Mouse (Mus musculus) testis, postnatal 10 days (tissue): ENCODE measurements around the gene Patl2.
A peak's percentile ranks its signal among the peaks of the same experiment; 100 is the strongest.

Experiments
- DNase-seq: peaks from one replicate; pipeline ENCODE4 v3.0.0; 2021; ENCODE audit warnings: low spot score

Patl2 gene

DNA sequence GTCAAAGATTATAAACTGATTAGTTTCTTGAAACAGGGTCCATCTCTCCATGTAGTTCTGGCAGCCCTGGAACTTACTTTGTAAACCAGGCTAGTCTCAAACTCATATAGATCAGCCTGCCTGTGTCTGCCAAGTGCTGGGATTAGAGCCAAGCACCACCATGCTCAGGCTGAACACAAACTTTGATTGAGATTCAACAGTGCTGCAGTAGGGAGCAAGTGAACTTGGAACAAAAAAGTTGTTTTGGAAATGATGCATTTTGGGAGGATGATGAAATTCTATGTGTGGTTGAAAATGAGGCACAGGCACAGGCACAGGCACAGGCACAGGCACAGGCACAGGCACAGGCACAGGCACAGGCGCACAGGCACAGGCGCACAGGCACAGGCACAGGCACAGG is 13.8 kb downstream of the Patl2 start:
- DNase-seq, result no peak

DNA sequence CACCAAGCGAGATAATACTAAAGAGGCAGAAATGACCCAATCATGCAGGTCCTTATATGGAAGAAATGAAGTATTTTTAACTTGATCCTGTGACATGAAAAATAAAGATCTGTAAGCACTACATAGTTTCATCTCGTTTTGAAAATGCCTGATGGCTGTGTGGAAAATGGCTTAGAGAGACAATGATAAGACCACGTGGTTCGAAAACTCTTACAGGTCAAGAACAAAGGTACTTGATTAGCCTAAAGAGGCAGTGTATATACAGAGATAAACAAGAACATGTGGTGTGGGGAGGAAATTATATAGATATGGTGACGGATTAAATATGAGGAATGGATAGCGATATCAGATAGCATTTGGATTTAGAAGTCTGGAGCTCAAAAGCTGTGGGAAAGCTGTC is 14.7 kb downstream of the Patl2 start:
- DNase-seq, result no peak

DNA sequence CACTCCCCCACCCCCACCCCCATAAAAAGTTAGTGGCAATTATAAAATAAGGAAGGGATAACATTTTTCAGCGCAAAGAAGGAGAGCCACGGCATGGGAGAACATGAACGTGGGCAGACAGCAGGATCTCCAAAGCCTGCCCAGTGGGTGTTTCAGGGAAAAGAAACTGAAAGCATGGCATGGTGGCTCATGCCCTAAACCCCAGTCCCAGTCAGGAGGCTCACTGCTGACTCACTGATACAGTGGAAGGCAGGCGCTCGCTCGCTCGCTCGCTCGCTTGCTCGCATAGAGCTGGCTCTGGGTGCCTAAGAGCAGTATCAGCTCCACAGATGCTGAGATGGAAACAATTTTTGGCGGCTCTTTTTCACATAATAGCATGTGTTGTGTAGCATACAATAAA is 21.7 kb downstream of the Patl2 start:
- no peak for DNase-seq

DNA sequence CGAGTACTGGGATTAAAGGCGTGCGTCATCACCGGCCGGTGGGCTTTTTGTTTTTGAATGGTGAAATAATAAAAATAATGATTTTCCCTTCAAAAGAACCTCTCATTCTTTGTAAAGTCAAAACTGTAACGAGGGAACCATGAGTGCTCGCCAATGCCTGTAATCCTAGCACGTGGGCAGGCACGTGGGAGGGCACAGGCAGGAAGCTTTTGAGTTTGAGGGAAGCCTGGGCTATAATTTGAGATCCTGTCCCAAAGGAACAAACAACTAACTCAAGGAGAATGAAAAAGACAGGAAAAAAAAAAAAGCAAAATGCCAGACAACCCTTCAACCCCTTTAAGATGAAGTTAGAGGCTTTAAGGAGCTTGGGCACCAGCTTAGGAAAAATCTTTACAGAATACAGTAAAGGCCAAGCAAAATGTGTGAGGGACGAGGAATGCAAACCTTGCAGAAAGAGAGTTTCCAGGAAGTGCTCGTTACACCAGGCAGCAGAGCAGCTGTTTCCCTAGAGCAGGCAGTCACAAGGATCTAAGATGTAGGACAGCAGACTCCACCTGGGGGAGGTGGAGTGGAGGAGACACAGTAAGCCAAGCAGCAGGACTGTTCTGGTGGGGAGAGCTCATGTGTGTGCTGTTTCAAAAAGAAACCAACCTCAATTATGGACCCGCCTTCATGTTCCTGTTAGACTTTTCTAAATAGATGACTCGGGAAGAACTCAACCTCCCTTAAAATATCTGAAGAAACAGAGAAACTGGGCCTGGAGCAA is 22.4 kb downstream of the Patl2 start:
- DNase-seq, result no peak

DNA sequence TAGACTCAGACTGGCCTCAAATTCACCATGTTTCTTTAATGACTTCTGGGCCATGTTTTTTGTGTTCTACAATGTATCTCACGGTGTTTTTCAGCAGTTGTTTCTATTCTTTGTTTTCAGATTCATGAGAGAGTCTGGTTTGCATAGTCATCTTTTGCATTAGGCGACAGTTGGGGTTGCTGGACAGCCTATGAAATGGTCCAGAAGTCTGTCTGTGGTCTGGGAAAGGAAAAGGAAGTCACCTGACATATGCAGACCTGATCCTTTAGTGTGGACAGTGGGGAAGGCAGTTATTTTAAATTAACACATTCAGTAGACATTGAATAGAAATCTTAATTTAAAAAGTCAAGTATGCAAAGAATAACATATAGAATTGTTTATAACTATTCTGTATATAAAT is 23.5 kb downstream of the Patl2 start:
- DNase-seq, result no peak

DNA sequence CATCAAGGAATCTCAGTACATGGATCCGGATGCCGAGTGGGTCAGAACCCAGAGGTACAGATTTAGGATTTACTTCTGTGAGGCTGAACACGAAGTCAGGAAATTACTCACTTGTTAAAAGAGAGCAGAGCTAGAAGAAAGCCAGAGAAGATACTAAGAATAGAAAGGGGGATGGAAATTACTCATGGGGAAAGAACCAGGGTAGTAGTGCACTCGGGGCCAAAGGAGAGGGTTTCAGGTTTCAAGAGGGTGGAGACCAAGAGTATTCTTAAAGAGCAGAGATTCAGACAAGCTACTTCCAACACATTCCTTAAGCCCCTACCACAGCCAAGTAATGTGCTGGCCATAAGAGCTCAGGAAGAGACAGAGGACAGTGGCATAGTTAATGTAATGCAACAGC is 24.4 kb downstream of the Patl2 start:
- DNase-seq, result no peak

DNA sequence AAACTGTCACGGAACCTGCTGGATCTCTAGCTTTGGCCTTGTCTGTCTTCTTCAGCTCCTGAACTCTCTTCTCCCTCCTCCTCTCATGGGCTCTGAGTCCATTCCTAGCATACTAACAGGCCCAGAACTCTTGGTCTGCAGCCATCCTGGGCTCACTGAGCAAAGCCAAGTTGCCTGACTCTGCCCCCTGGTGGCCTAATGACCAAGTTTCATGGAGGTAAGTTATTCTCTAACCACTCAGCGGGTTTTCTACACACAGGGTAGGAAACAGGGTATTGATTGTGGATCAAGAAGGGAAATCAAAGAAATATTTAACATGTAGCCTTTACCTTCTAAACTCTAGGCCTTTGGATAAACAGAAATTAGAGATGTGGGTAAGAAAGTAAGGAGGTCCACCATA is 25.3 kb downstream of the Patl2 start, which contains the start of gene Trim69:
TSS of gene Trim69 (plus strand) at position 21 of the 400 bp plus-strand sequence.
- DNase-seq, result peak; percentile 89

DNA sequence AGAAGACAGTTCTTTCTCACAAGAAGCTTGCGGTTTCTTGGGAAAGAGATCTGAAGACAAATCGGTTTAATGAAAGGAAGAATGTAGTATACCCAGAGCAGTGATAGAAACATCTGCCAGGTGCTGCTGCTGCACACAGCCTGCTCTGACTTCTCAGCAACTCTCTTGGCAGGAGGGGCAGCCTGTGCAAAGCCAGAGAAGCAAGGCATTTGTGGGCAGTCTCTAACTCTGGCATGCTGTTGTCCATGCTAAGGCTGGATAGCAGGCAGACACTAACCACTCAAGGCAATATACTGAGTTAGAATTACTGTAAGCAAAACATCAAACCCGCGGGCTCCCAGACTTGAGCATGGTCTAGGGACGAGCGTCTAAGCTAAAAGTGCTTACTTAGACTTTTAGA is 26.3 kb downstream of the Patl2 start:
- no peak for DNase-seq

DNA sequence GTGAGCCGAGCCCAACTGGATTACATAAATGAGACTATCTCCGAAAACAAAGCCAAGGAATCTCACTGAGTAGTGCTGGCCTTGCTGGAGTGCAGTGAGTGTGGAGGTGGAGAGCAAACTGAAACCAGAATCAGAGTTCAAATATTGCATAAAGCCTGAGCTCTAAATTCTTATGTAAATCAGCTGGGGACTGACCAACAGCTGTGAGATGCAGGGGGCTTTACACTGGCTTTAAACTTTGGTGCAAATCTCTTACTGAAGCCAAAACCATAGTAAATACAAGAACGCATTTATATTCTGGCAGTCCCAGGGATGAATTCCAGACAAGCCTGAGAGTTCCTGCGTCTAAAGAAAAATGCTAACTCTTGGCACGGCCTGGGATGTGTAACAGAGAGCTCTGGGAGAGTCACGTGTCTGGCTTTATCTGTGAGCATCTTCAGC is 27.6 kb downstream of the Patl2 start:
- DNase-seq, result no peak

DNA sequence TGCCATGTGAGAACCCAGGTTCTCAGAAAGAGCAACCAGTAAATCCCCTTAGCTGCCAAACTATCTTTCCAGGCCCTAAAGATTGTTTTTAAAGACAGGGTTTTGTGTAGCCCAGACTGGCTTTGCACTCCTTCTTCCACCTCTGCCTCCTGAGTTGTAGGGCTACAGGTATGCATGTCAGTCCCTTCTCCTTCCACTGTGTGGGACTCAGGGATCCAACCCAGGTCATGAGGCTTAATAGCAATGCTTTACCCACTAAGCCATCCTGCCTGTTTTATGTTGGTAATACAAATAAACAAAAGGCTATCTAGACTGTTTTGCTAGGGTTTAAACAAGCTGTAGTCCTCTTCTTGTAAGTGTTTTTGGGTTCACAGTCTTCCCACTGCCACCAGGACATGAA is 28.4 kb downstream of the Patl2 start:
- no peak for DNase-seq

DNA sequence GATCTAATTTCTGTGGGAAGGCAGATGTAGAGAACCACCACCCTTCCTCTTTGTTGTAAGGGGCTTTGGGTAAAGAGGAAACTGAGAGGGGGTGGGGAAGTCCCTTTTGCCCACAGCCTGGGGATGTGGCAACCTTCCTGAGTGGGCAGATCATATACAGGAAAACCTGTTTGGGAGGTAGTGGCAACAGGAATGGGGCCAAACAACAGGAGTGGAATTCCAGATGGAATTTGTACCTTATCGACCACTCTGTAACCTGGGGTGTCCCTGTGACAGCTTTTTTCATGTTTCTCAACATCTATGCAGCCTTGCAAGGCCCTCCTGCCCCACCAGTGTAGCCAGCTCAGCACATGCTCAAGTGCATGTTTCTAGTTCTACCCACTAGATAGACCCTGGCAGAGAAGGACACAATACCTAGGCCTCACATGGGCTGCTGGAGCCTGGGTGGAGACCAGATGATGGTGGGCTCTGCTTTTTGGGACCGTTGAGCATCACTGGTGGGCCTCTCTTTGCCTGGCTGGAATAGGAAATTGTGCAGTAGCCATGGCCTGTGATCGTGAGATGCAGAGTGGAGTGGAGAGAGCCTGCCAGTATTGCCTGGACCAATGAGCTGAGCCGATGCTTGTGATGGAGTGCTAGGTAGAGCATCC is 29.8 kb downstream of the Patl2 start:
- no peak for DNase-seq

DNA sequence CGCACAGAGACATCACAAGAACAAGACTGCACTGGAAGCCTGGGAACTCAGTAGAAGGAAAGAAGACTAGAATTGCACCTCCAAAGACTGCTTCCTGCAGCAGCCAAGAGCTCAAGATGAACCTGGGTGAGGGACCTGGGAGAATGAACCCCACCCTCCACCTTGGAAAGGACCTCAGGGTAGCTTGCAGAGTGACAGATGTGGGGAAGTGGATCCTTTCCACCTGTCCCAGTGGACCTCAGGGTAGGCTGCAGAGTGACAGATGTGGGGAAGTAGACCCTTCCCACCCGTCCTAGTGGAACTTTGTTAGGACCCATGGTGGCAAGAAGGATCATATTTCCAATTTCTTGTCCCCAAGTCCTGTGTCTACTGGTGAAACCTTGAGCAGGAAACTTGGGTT is 30.7 kb downstream of the Patl2 start:
- no peak for DNase-seq

DNA sequence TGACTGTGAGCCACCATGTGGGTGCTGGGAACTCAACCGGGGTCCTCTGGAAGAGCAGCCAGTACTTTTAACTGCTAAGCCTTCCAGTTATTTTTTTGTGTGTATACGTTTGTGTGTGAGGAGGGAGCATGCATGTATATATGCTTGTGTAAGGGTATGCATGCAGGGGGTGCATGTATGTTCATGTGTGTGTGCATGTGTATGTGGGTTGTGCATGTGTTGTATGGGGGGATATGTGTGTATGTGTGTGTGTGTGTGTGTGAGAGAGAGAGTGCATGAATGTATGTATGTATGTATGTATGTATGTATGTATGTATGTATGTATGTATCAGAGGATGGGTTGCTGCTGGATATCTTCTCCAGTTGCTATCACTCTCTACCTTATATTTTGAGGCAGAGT is 31.5 kb downstream of the Patl2 start:
- DNase-seq, result no peak

DNA sequence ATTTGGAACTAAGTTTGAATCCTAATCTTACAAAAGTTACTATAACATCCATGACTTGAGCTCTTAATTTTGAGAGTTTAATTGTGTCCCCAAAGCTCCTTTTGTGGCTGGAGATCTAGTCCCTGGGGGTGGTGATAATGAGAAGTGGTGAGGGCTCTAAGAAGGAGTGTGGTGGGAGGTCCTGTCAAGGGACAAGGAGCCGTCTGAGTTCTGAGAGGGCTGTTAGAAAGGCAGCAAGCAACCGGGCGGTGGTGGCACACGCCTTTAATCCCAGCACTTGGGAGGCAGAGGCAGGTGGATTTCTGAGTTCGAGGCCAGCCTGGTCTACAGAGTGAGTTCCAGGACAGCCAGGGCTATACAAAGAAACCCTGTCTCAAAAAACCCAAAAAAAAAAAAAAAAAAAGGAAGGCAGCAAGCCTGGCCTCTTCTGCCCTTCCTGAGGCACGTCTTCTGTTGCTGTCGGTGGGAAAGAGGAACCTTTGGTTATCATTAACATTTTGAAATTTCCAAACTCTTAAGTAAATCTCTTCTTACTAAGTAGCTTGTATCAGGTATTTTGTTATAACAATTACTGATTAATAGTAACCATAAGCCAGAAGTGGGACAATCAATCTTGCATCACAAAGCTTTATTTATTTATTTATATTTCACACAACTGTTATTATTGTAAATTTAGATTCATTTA is 32.2 kb downstream of the Patl2 start:
- DNase-seq, result no peak

DNA sequence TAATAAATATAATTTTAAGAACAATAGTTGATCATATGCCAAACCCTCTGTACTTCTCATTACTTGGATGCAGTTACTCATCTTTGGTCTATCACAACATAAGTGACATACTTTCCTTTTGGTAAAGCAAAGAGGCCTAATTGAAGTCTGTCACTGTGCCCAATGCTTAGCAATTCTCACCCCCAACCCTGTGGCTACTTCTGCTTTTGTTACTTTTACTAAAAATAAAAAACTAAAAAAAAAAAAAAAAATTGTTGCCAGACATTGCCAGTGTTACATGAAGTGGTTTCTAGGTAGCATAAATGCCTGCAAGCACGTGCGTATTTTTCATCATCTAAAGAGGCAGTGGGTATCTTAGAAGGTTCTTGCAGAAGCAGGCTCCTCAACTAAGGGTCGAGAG is 33.1 kb downstream of the Patl2 start:
- no peak for DNase-seq

DNA sequence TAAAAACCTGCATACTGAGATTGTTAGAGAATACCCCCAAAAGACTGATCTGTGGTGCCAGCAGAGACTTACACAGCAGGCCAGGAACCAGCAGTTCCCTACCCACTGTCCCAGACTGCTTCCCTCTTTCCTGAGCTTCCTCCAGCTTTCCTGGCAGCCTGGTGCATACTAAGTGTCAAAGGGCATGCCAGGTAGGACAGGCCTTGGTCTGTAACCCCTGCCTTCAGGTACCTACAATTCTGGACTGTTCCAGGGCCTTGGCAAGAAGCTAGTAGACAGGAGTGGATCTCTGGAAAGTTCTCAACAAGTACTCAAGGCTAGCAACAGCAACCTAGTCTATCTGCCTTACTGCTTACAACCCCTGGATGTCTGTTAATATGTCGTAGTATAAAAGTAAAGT is 34.8 kb downstream of the Patl2 start:
- DNase-seq, result no peak

DNA sequence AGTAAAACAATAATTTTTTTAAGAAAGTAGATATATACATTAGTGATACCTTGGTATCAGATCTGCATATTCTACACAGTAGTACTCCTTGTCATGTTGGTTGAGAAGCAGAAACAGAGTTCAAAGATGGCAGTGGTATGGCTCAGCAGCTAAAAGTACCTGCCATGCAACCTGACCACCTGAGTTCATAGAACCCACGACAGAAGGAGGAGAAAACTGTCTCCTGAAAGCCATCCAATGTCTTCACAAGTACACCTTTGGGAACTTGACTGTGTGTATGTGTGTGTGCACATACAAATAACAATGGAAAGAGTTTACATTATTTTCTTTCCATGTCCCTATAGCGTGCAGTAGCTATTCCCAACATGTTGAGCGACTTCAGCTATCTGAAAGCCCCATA is 36.3 kb downstream of the Patl2 start:
- no peak for DNase-seq

DNA sequence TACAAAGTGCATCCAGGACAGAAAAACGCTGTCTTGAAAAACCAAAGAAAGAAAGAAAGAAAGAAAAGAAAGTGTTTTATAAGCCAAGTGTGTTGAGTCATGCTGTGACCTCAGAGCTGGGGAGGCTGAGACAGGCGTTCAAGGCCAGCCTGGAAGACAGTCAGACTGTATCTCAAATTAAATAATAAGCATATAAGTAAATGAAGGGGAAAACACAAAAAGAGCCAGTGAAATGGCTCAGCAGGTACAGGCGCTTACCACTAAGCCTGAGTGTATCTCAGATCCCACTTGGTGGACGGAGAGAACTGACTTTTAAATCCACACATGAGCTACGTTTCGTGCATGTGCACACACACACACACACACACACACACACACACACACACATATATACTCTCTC is 36.7 kb downstream of the Patl2 start:
- no peak for DNase-seq

DNA sequence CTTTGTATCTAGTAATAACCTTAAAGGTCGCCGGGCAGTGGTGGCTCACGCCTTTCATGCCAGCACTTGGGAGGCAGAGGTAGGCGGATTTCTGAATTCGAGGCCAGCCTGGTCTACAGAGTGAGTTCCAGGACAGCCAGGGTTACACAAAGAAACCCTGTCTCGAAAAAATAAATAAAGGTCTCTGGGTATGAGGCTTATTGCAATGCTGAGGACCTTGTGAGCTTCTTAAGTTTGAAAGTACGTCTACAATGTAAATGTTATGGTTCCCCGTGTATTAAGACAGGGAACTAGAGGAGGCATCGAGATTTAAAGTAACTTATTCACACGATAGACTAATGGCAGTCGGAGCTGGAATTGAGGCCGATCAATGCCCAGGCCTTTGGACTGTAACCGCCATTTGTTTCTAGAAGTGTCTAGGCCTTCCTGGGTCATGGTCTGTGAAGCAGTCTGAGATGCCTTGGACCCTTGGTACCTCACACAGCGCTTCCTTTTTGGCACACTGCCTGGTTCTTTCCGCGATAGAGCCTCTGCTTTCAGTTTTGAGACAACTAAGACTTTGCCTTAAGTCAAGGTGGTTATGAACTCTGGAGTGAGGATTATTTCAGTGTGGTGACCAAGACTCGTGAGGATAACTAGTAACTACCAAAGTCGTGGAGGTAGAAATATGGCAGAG is 37.6 kb downstream of the Patl2 start:
- DNase-seq, result peak; percentile 65

DNA sequence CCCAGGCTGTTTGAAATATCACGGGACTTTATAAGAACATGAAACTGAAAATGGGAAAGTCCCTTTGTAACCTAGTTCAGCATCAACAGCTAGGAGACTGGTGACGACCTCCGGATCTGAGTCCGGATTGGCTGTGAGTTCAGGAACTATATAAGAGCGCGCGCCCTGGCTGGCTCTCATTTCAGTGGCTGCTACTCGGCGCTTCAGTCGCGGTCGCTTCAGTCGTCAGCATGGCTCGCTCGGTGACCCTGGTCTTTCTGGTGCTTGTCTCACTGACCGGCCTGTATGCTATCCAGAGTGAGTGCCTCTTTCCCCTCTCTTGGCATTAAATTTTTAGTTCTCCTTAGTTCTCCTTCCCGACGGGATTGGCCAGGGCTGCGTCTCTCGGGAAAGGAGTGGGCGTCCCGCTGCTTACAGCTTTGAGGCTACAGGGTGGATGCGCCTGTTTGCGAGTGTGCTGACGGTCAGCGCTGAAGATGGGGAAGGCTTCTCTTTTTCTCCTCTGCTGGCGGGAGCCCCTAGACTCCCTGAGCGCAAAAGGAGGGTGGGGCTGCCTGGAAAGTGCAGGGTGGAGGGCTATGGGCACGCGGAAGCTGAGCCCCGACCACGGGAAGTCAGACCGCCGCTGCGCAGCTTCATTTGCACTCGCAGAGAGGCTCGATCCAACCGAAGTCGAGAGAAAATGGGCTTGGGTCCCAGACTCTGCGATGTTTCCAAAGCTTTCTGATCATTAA is 38.3 kb downstream of the Patl2 start, which contains the start of gene B2m:
TSS of gene B2m (plus strand) at position 179 of the 734 bp plus-strand sequence.
- DNase-seq, result peak; percentile 94

DNA sequence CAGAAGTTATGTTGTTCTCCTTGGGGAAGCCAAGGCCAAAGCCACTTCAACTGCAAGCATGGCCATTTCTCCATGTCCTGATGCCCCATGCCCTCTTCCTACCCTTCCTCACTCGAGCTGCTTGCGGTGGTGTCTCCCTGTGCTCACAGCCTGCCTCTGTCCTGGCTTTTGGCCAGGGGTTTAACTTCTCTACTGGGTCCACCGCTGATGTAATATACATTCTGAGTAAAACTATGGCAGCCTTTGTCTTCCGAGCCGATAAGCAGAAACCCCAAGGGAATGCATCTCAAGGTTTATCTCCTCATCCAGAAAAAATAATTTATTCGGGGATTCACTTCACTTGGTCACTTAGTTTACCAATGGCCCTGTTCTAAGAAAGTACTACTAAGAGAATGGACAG is 39.3 kb downstream of the Patl2 start:
- DNase-seq, result no peak

DNA sequence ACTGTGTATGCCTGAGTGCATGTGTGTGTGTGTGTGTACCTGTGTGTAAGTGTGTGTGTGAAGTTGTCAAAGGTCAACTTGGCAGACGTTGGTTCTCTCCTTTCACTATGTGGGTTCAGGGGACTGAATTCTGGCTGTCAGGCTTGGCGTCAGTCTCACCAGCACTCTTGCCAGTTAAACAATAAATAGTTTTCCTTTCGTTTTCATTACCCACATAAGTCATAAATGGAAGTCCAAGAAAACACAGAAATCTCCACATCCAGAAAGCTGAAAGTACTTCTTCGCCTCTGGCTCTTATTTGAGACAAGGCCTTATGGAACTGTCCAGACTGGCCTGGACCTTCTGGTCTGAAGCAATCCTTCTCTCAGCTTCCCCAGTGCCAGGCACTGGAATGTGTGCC is 40.2 kb downstream of the Patl2 start:
- DNase-seq, result no peak
